Mouse (Mus musculus) MEL (cell line): ENCODE results near the gene Kcnk13.

Source experiments
- CHD2 ChIP-seq: IDR thresholded peaks from 2 replicates; pipeline ENCODE4 v1.6.1; 2011; ENCODE audit warnings: low read length, improper control_type of control experiment
- CTCF ChIP-seq, 3 experiments: IDR thresholded peaks in 2 of 3; conservative IDR thresholded peaks in 1 of 3; 2 replicates each; pipeline ENCODE4 v1.5.1; 2011 to 2012; ENCODE audit warnings: low read length in 3 of 3, low read depth in 2 of 3, mild to moderate bottlenecking in 2 of 3, improper control_type of control experiment in 1 of 3, inconsistent platforms in 1 of 3, mixed read lengths in 1 of 3, moderate library complexity in 1 of 3; ENCODE audit not compliant: control insufficient read depth in 1 of 3, insufficient read depth in 1 of 3, poor library complexity in 1 of 3, severe bottlenecking in 1 of 3
- HCFC1 ChIP-seq: IDR thresholded peaks from 2 replicates; pipeline ENCODE4 v1.6.1; 2012; ENCODE audit warnings: low read depth, mild to moderate bottlenecking, inconsistent platforms, low read length, improper control_type of control experiment, moderate library complexity
- MYB ChIP-seq: IDR thresholded peaks from 2 replicates; pipeline ENCODE4 v1.6.1; 2011; ENCODE audit warnings: mild to moderate bottlenecking, low read depth, low read length, improper control_type of control experiment
- NRF1 ChIP-seq: IDR thresholded peaks from 2 replicates; pipeline ENCODE4 v1.6.1; 2014; ENCODE audit warnings: low read depth, mild to moderate bottlenecking, inconsistent platforms, low read length, improper control_type of control experiment, moderate library complexity; ENCODE audit not compliant: poor library complexity, insufficient read depth, severe bottlenecking
- POLR2A ChIP-seq, 2 experiments: IDR thresholded peaks; 2 replicates each; pipeline ENCODE4 v1.6.1; 2011 to 2012; ENCODE audit warnings: low read length in 2 of 2, mild to moderate bottlenecking in 2 of 2, control low read depth in 1 of 2, improper control_type of control experiment in 1 of 2, low read depth in 1 of 2, moderate library complexity in 1 of 2; ENCODE audit not compliant: control insufficient read depth in 1 of 2, insufficient read depth in 1 of 2, poor library complexity in 1 of 2

DNA sequence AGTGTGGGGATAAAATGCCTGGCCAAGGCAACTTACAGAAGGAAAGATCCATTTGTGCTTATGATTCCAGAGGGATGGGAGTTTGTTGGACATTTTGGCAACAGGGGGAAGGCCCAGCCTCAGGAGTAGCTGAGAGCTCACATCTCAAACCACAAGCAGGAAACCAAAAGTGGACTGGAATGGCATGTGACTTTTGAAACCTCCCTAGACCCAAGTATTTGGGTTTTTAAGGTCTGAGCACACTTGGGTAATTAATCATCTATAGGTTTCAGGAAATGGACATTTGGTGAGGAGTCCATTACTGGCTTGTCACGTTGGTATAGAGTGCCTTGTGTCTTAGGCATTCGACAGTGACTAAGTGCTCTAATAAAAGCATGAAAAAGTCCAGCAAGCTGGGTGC is 42.4 kb downstream of the Kcnk13 start:
- TF ChIP-seq NRF1 (no peak), CTCF (IDR thresholded peaks at IDR 0.05 in 2 of 3, conservative IDR thresholded peaks at IDR 0.05 in 1 of 3; ENCODE audit: control insufficient read depth in 1 of 3, insufficient read depth in 1 of 3, low read depth in 2 of 3, low read length in 3 of 3, poor library complexity in 1 of 3, severe bottlenecking in 1 of 3) (no peak), POLR2A (IDR thresholded peaks at IDR 0.05; ENCODE audit: control insufficient read depth in 1 of 2, insufficient read depth in 1 of 2, low read depth in 1 of 2, low read length in 2 of 2, poor library complexity in 1 of 2) (no peak), CHD2 (no peak), HCFC1 (no peak), MYB (no peak)
